Mouse (Mus musculus): Measurements from ENCODE around the gene Caskin1.

The Caskin1 gene

GRCm38 (mm10) chr17:24488186-24488661 is at the start of gene Caskin1:
TSS of gene Caskin1 (plus strand) at chr17:24488601.
- no peak for DNase-seq

DNA sequence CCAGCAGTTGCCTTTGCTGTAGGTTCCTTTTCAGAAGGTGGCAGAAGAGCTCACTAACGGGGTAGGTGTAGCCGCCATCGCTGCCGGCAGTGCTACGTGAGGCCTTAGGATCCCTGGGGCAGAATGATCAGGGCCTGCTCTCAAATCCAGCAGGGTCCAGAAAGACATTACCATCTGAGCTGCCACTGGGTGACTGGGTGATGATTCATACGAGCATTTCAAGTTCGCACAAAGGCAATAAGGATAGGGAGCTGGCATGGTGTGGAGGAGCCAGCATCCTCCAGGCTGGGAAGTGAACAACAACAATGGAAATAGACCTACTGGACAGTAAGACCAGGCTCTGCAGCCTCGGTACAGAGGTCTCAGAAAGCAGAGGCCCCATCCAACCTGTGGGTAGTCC is 48.0 kb upstream of the Caskin1 start:
- DNase-seq = no peak

DNA sequence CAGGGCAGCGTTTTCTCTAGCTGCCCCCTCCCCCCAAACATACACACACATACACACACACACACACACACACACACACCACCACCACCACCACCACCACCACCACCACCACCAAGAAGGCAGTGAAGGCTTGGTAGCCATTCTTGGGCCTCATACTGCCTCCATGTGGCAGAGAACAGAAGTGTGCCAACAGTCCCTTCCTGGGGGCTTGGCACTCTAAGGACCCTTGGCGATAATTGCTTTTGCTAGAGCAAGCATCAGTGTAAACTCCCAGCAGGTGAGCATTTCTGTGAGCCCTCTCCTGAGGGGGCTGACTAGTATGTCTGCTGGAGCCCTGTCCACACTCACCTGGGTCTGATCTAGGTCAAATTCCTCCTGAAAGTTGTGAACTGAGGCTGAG is 47.3 kb upstream of the Caskin1 start:
- no peak for DNase-seq

DNA sequence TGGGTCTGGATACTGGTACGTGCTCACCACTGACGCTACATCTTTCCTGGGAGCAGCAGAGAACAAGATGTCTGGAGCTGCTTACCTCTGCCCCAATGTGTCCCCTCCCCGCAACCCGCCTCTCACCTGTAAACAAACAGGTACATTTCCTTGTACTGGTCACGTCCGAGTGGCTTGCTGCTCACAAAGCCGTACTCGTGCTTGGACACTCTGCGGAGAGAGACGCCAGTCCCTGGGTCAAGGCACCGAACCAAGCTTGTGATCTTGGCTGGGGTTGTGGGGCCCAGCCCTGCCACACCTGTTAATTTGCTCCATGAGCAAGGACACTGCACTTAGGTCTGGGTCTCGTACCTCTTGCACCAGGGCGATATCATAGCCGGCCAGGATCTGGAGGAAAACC is 46.3 kb upstream of the Caskin1 start:
- DNase-seq = peak in 1 of 2 experiments; percentile 73

GRCm38 (mm10) chr17:24442632-24443155 is 45.7 kb upstream of the Caskin1 start, which contains the start of gene Dnase1l2:
TSS of gene Dnase1l2 (minus strand) at chr17:24443105.
- DNase-seq = no peak

DNA sequence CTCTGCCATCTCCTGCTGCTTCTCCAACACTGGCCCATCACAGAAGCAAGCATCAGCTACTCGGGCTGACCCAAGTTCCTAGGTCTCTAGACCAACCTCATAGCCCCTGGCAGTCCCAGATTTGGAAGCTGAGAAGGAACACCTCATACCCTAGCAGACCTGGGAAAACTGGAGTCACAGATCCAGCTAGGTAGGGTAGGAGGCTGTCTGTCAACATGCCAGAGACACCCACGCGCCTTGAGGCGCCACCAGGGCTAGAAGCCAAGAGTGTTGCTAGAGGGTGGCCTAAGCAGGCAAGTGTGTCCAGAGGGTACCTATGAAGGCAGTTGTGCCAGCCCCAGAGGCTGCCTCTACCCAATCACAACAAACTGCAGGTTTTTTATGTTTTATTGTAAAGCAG is 45.0 kb upstream of the Caskin1 start:
- peak in 1 of 2 experiments; percentile 36 for DNase-seq

- no peak for DNase-seq
Observed at GRCm38 (mm10) chr17:24446590-24446989, 41.8 kb upstream of the Caskin1 start.

- no peak for DNase-seq
Observed at GRCm38 (mm10) chr17:24449507-24449906, 38.9 kb upstream of the Caskin1 start.

- DNase-seq = no peak
Observed at GRCm38 (mm10) chr17:24451220-24451619, 37.2 kb upstream of the Caskin1 start.

DNA sequence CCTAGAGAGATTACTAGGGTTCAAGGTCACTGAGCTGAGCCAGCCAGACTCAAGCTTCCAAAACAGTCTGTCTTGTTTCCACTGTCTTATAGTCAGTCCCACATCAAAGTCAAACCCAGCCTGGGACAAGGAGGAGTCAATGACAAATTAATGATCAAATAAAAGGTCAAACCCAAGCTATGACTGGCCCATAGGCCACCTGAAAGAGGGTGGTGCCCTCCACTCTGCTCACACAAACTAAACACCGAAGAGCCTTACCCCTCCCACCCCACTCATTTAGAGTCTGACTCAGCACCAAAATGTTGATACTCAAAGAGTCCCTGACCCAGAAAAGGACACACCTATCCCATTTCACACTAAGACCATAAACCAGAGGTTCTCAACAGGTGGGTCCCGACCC is 35.0 kb upstream of the Caskin1 start:
- no peak for DNase-seq

DNA sequence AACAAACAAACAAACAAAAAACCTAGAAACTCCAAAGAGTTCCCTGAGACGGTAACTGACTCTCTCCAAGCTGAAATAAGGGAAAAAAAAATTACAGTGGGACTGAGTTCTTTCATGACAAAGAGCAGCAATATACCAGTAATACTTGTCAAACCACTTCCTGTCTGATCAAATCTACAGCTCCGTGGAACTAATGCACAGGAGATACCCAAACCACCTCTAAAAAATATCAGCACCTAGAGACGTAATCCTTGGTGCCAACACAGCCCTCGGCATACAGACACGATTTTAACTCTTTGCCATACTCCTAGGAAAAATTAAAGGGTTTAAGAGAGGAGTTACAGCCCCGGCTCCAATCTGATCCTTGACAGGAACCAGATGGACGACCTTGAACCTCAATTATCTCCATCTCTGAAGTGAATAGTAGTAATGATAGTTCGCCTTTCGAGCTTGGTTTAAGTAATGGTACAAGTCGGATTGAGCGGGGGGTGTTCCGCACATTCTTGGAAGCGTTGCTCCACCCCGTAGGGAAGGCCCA is 34.1 kb upstream of the Caskin1 start:
- DNase-seq = no peak

DNA sequence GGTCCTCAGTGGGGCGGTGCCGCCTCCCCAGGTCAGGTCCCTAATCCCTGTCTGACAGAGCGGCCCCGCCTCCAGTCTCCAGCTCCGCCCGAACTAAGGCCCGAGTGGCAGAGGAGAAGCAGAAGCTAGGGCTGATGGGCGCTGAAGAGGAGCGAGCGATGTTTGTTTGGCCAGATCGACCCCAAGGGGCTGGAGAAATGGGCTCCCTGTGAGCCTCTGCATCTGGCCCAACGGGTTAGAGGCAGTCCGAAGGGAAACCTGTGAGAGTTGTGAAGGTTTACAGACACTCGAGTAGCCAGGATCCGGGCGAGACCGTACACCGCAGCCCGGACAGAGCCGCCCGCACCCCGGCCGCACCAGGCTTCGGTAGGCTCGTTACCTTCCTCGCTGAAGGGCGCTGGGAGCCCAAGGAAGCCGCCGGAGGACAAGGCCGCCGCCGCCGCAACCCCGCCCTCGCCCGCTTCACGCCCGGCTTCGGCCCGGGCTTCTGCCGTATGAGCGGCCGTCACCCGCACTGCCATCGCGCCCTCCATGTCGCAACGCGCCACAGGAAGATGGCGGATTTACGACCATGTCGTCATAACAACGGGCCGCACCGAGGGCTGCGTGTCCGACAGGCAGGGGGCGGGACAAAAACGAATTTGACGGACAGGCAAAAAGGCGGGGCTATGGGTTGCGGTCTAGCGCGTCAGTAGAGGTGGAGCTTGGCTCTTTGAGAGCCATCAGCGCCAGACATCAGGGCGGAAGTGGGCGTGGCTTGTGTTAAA is 33.5 kb upstream of the Caskin1 start:
- peak; percentile 100 for DNase-seq

DNA sequence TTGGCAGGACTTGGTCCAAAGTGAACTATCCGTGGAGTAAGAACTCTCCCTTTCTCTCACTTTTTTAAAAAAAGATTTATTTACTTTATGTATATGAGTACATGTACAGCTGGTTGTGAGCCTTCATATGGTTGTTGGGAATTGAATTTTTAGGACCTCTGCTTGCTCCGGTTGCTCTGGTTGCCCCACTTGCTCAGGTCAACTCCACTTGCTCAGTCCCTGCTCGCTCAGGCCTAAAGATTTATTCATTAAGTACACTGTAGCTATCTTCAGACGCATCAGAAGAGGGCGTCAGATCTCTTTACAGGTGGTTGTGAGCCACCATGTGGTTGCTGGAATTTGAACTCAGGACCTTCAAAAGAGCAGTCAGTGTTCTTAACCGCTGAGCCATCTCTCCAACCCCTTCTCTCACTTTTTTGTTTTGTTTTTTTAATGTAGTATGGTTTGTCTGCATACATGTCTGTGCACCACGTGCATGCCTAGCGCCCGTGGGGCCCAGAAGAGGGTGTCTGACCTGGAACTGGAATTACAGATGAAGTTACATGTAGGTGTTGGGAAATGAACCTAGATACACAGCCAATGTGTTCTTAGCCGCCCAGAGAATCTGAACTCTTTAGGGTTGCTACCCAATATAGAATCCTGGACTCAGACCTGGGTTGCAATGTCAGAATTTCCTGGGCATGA is 32.7 kb upstream of the Caskin1 start:
- DNase-seq = peak in 1 of 2 experiments; percentile 30

GRCm38 (mm10) chr17:24461580-24461979 is 26.8 kb upstream of the Caskin1 start:
- peak in 1 of 2 experiments; percentile 63 for DNase-seq

DNA sequence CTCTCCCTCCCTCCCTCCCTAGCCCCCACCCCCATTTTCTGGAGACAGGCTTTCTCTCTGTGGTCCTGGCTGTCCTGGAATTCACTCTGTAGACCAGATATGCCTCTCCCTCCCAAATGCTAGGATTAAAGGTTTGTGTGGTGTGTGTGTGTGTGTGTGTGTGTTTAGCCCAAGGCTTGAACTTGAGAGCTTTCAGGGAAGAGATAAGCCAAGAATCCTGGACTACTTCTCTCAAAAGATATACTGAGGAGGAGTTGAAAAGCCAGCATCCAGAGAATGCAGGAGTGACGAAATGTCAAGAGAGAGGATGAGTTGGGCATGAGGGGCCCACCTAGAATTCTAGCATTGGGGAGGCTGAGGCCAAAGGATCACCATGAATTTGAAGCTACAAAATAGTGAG is 25.5 kb upstream of the Caskin1 start:
- DNase-seq = no peak

DNA sequence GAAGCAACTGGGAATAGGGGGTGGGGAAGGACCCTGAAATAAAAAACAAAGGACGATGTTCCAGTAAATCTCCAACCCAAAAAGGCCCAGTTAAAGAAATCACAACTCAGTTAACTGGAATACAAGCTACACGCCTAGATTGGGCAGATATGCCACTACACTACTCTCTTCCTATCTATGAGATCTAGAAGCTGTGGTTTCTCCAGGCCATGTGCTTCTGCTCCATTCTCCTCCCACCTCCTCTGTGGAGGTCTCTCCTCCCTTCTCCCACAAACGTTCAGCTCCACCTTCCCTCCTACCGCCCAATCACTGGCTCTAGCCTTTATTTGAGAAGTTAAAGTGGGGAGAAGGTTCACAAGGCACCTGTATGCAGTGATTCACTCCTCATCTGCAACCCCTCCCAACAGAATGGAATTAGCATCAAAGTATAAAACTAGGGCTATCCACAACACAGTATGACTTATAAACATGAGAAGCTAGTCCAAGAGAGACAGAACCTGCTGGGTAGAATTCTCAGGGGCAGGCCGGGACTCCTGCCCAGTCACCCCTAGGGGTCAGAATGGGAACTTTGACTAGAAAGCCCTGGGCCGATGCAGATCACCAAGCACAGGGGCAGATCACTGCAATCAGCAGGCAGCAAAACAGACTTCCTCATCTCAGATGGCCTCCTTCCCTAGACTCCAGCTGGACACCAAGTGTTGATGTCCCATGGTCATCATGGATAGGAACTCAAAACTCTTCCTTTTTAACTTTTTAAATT is 24.8 kb upstream of the Caskin1 start:
- peak; percentile 34 to 66 for DNase-seq

DNA sequence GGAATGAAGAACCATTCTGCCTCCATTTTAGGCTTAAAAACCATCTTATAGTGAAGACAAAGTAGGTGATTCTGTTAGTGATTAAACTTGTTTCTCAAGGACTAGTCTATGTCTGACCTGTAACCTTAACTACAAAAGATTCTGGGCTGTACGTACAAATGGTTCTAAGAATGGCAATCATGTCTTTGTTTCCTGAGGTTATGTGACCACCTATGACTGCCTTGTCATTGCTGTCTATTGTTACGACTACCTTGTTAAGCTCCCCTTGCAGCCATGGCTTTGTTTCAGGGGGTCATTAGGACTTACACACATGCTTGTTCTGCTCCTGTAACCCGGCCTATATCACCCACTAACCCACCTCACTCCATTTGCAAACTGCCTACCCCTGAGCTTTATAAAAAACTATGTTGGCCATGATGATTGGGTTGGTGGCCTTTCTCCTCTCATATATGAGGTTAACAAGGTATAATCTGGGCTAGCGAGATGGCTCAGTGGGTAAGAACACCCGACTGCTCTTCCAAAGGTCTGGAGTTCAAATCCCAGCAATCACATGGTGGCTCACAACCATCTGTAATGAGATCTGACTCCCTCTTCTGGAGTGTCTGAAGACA is 19.7 kb upstream of the Caskin1 start:
- DNase-seq = no peak

DNA sequence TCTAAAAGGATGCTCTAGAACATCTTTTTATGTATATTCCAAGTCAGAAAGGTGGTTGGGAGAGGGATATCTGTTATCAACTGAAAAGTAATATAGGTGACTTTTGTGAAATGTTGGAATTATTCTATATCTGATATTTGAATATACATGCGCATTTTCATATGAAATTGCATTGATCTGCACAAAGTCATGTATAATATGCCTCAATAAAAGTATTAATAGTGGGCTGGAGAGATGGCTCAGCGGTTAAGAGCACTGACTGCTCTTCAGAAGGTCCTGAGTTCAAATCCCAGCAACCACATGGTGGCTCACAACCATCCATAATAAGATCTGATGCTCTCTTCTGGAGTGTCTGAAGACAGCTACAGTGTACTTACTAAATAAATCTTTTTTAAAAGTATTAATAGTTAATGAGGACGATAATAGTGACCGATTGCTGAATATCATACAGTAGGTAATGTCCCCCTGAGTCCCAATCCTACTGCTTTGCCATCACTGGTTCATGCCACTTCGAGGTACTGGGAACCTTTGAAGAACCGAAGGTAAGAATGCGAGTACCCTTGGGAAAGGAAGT is 19.0 kb upstream of the Caskin1 start:
- DNase-seq = no peak

GRCm38 (mm10) chr17:24469910-24470602 is 18.3 kb upstream of the Caskin1 start, which contains the start of the genes E4f1 and Pgp:
TSS of gene E4f1 (minus strand) at chr17:24470313.
TSS of gene Pgp (plus strand) at chr17:24470392.
- DNase-seq = peak; percentile 99 to 100

GRCm38 (mm10) chr17:24470701-24471527 is 17.5 kb upstream of the Caskin1 start:
- DNase-seq = peak; percentile 27 to 55
